Mouse (Mus musculus): ENCODE measurements around the gene Sgk1.

The Sgk1 gene

GRCm38 (mm10) chr10:21998503-21999180, 116.7 kb downstream of the Sgk1 start:
- in situ Hi-C loops (cut with MboI, MseI): no loop called here

DNA sequence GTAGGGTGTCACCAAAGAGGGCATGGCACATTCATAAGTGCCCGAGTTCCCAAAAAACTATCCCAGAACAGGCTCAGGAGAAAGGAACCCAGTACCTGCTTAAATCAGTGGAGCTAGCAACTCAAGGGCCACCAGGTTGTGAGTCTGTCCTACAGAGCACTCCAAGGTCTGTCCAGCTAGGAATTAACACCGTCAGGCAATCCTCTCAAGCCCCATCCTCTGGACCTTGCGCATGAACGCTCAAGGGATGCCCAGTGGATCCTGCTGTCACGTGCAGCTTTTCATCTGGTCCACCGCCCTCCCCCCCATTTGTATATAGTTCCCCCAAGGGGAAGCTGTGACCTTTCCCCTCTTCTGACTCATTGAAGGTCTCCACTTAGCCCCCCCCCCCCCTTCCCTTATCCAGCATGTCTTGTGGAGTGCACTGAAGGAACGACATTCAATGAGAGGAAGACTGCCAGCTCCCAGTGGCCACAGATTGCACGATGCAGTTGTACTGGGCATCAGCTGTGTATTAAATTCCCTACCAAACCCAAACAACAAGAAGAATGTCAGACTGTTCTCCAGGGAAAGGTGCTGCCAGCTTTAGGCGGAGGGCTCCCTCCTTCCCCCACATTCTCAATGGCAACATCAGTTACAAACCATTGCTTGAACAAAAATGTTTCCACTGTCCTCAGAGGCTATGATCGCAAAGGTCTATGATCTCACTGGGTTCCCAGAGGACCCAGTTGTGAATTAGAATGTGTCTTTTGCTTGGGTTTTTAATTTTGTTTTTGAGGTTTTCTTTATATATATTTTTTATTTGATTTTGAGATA, 118.7 kb downstream of the Sgk1 start:
- in situ Hi-C loops (cut with MboI, MseI): loop anchor here (5.0 to 25.0 kb wide), 3 partner anchors 388 to 613 kb away; no protein-coding TSS in a partner anchor

DNA sequence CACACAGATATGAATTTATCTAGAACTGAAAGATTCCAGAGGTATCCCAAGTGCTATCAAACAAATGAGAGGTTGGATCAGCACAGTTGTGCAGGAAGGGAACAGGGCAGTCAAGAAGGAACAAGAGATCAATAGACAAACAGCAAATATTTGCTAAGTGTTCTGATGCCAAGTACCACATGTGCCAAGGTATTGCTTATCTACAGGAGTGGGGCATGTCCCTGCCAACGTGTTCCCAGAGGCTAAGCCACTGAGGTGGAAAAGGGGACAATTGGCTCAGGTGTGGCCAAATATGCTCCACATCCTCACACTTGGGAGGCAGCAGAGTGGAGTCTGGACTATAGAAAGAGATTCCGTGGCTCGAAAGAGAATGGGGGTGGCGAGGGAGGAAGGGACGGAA, 119.6 kb downstream of the Sgk1 start:
- in situ Hi-C loops (cut with MboI, MseI): loop anchor here (5.0 to 25.0 kb wide), 3 partner anchors 389 to 614 kb away; no protein-coding TSS in a partner anchor

DNA sequence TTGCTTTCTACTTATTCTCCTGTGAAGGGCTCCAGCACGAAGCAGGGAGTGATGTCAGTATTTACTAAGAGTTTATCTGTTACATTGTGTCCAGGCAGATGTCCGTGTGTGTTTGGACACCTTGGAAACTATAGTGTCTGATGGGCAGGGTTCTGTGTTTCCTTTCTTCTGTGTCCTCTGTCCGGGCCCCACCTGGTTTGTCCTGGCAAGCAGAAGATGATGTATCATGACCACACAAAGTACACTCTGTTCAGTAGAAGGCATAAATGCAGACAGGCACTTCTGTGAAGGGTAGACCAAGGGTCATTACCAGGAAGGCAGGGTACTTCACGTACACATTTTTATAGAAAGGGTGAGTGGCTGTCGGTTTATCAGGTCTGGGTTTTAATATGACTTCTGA, 122.8 kb downstream of the Sgk1 start:
- in situ Hi-C loops (cut with MboI, MseI): loop anchor here (5.0 to 25.0 kb wide), 3 partner anchors 392 to 617 kb away; no protein-coding TSS in a partner anchor

GRCm38 (mm10) chr10:22007160-22007801, 125.3 kb downstream of the Sgk1 start:
- in situ Hi-C loops (cut with MboI, MseI): loop anchor here (25.0 kb wide), 1 partner anchor 395 kb away; no protein-coding TSS in a partner anchor

GRCm38 (mm10) chr10:22007802-22008172, 125.8 kb downstream of the Sgk1 start:
- in situ Hi-C loops (cut with MboI, MseI): loop anchor here (25.0 kb wide), 1 partner anchor 395 kb away; no protein-coding TSS in a partner anchor

DNA sequence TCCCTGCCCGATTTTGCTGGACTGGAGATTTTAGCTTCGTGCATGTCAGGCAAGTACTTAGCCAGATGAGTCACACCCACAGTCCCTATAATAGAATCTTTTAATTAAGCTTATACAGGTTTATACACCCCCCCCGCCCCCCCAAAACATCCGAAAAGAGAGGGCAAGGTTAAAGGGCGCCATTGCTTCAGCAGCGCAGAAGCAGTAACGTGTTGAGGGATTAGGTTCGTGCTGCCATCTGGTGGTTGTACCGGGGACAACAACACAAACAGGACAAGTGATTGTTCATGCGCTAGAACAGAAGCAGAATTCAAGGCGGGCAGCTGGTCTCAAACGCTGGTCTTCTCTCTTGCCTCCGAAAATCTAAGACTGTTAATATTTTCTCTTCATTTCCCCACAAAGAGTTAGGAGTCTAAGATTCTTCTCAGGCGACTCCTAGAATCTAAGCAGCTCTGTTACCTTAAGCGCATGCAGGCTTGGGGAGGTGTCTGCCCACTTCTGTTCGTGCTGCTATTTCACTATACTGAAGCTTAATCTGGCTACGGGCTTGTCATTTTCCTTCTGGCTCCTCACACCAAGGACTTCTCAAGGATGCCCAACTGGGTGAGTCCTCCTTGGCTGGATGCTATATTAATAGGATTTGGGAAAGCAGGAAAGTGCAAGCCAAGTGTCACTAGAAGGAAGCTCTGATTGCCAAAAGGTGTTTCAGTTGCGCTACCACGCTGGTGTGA, 128.3 kb downstream of the Sgk1 start:
- in situ Hi-C loops (cut with MboI, MseI): loop anchor here (25.0 kb wide), 1 partner anchor 398 kb away; no protein-coding TSS in a partner anchor

DNA sequence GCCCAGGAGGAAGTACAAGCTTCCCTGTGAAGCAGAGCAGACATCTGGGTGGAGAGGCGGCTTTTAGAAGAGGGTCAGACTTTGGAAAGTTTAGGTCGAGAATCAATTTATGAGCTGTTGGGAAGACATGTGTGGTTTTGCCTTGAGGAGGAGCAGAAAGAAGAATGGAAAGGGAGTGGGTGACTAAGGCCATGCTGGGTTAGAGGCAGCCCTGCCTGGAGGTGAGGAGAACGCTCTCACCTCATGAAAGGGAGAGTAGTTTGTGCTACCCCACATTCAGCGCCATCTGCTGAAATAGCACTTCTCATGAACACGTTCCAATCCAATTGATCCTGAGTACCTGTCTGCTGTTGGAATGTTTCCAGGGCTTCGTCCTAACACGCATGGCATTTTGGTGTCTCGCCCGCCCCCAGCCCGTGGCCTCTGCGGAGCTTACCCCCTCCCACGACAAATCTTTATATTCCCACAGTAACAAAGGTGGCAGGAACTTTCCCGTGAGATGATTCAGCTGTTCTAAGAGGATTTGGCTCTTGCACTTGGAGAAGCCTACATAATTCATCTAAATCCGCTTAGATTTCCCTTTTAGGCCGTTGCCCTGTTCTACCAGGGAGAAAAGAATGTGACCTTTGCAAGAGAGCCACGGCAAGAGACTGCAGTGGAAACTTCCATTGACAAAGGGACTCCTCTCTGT, 135.6 kb downstream of the Sgk1 start:
- in situ Hi-C loops (cut with MboI, MseI): loop anchor here (25.0 kb wide), 1 partner anchor 405 kb away; no protein-coding TSS in a partner anchor

- in situ Hi-C loops (cut with MboI, MseI): loop anchor here (25.0 kb wide), 1 partner anchor 406 kb away; no protein-coding TSS in a partner anchor
Measured at GRCm38 (mm10) chr10:22018618-22019017, 136.6 kb downstream of the Sgk1 start.

- in situ Hi-C loops (cut with MboI, MseI): loop anchor here (10.0 to 25.0 kb wide), 3 partner anchors 153 to 1050 kb away; no protein-coding TSS in a partner anchor
Measured at GRCm38 (mm10) chr10:22034303-22034702, 152.3 kb downstream of the Sgk1 start.

- in situ Hi-C loops (cut with MboI, MseI): loop anchor here (10.0 to 25.0 kb wide), 3 partner anchors 151 to 1049 kb away; no protein-coding TSS in a partner anchor
Measured at GRCm38 (mm10) chr10:22036256-22036655, 154.3 kb downstream of the Sgk1 start.
